Mouse (Mus musculus) right cerebral cortex, postnatal 25 days (tissue): ENCODE results near the gene Aox4.
A peak's percentile ranks its signal among the peaks of the same experiment; 100 is the strongest.

Source experiments
- DNase-seq: peaks from one replicate; pipeline ENCODE4 v3.0.0; 2022

Gene Aox4

DNA sequence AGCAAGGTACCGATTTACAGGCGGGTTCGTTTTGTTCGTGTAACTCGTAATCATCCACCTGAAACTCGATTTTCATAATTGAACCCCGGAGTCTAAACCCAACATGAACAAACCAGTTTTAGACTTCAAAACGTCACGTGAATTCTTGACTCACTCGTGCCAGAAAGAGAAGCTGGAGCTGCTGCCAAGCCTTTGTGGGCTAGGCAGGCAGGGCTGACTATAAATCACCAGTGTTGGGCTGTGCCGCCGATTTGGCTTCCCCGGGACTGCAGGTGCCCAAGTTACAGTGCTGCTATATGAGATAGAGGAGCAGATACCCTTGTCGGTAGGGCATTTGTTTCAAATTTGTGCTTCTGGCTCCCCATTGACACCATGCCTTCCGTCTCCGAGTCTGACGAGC lies at the start of gene Aox4:
Gene Aox4, plus strand, starts transcription at position 195 of the 400 bp plus-strand sequence.
- peak; percentile 71 for DNase-seq

DNA sequence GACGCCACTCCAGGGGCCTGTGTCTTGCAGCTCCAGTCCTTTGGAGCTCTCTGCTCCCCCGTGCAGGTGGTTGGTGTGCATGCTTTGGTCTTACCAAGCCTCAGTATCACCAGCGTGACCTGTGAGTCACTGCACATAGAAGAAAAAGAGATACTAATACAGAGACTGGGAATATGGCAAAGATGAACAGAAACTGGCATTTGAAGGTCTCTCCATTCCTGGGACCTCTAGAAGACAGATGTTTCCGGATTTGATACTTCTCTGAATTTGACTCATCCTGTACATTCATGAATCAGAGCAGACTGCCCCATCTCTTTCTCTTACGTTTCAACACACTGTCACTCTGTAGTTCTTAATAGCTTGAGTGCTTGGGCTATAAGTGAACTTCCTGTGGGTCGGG lies 40.3 kb upstream of the Aox4 start:
- DNase-seq = no peak

DNA sequence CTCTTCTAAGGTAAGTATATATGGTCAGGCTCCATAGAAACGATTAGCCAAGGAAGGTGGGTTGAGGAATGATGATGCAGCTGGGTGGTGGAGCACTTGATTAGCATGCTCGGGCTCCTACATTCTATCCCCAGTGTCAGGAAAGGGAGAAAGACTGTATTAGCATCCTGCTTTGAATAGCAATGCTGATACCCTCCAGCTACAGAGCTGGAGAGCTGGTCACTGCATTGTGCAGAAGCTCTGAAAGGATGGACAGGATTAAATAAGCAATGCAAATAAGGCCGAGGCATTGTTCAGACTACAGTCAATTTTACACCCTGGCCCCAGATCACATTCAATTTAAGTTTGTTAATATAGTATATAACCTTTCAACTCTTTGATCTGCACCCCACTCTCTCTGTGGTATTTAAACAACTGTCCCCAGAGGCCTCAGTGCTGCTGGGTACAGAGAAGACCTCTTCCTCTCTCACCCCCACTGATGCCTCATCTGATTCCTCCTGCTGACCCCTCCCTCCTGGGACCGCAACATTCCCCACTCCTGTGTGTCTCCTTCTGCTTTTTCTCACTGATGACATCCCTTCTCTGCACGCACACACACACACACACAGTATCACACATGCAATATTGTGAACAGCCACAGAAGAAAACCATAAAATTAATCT lies 21.6 kb upstream of the Aox4 start:
- DNase-seq = no peak

DNA sequence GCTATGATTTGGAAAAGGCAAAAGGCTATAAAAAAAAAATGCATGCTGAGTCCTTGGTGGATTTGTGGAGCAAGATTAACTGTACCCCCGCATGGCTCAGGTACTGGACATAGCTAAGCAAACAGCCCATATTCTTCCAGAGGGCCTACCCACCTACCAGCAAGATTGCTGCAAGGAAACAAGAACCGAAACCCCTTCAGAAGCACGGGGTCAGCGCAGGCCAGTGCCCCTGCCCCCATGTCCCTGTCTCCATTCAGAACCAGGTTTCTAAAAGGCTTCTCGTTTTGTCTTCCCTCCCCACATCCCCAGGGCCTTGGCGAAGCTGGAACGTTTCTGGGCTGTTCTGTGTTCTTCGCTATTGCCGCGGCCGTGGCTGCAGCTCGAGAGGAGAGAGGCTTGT lies 15.9 kb upstream of the Aox4 start:
- DNase-seq = no peak

DNA sequence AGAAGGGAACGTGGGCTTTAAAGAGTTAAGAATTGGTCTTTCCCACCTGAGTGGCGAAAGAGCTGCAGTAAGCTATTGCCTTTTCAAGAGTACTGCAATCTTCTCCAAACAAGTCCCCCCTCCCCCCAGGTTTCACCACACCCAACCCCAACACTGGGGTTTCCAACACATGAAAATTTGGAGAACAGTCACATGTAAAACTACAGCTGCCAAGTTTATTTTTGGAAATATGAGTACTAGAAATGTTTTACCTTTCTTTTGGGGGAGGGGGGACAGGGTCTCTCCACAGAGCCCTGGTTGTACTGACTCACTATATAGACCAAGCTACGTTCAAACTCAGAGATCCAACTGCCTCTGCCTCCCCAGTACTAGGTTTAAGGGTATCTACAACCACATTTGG lies 15.2 kb upstream of the Aox4 start:
- no peak for DNase-seq

DNA sequence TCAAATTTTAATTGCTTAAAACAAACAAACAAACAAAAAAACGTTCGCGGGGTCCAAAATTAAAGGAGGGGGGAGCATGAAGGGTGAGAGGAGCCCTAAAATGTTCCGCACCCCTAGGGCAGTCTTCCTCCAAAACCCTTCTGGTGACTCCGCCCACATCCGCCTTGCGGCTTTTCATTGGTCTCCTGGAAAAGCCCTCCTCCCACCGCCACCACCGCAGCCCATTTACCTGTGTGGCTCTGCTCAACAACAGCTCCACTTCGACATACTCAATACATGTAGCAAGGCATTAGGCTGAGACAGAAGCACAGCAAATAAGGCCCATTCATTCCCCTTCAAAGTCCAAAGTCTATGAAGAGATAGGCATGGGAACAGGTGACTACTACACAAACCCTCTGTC lies 14.7 kb upstream of the Aox4 start:
- no peak for DNase-seq

DNA sequence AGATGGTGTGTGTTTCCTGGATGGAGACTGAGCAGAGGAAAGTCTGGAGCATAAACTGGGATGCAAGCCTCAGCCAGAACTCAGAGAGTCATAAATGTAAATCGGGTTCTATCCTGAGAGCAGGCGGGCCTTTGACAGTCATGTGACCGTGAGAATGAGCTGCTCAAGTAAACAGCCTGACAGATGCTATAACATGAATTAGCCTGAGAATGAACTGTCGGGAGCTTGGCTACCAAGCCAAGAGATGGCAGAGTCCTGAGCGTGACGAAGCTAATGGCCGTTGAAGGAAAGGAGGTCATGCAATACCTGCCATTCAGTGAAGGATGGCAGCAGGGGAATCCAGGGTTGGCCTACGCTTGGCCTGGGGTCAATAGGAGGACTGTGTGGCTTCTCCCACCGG lies 13.2 kb upstream of the Aox4 start:
- DNase-seq = no peak

DNA sequence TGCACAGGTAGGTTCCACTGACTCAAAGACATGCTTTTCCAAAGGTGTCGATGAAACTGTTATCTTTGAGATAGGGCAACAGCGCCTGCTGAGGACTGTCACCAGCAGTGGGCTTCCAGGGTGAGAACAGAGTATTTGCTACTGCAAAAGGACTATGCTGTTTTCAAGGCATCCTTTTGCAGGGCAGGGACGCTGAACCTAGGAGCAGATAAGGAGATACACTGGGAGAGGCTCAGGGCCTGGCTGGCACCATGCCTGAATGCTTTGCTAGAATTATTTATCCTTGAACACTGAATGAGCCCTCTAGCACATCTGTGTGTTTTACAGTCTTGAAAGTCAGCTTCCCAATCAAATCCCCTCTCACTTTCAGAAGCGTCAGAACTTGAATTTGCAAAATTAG lies 11.8 kb upstream of the Aox4 start:
- no peak for DNase-seq

DNA sequence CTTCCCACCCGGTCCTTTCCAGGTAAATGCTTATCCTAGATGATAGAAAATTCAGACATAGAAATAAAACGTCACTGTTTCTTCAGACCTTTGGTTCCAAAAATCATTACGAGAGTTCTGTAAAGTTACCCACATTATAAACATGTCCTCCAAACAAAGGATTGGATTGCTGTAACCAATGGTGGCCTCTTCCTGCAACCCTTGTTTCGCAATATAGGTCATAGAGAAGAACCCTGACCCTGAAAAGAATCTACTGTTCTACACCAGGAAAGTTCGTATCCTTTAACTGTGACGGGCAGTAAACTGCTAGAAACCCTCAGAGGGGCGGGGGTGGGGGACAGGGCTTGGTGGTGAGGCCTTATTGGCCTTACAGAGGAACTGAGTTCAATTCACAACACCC lies 2.6 kb downstream of the Aox4 start:
- no peak for DNase-seq

DNA sequence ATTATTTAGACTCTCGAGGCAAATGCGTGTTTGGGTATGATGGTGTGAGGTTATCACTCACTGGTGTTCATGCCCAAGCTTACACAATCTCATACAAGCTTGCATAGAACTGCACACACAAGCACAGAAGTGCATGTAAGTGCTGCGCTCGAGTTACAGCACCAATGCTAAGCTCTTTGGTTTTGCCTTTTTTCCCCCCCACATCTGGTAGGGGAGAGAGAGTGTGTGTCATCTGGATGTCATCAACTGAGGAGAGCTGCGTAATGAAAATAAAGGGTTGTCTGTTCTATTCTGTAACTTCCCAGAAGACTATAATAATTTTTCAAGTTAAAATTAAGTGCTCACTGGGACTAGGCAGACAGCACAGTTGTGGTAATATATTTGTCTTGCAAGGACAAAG lies 3.6 kb downstream of the Aox4 start:
- DNase-seq = no peak

DNA sequence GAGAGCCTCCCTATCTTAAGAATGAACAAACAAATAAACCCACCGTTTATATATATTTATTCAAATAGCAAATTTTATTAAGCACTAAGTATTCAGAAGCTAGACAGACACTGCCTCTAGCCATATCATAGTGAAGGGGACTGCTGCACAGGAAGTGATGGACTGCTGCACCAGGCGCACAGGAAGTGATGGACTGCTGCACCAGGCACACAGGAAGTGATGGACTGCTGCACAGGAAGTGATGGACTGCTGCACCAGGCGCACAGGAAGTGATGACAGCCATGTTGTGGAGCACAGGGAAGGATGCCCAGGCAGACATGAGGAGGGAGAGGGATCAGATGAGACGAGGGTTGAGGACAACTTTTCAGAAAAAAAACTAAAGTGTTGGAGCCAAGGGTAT lies 5.2 kb downstream of the Aox4 start:
- DNase-seq = no peak

DNA sequence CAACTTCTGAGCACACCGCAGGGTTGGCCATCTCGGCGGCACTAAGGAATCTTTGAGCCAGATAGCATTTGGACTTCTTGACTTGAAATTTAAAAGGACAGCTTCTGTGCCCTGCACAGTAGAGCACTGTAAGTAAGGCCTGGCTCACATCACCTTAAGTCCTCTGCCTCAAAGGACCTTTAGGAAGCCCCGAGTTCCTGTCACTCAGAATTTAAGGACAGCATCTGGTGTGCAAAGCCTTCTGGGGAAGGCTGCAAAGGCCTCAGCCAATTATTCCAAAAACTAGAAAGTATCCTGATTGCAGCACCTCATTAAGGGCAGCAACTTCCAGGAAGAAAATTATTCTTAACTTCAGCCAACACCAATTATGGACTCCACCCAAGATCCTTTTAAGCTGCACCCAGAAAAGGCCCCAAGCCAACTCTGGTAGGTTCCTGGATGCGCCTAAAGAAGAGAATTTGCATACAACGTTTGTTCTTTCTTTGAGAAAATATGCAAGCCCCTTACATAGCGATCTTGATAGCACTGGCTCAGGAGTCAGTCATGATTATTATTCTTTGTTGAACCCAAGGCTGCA lies 5.8 kb downstream of the Aox4 start:
- no peak for DNase-seq

DNA sequence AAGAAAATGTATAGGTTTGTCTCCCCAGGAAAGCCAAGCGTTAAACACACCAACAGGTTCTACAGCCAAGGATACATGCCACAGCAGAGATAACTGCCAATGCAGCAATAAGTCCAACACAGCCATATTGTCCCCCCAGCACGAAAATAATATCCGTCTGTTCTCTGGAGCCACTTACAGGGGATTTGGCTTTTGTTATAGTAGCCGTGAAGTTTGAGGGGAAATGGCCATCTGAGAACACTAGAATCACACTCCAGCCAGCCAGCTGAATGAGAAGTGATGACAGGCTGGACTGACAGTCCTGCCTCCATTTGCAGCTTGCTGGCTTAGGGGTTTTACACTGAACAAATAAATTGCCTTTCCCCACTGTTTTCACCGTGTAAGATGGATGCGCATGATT lies 10.9 kb downstream of the Aox4 start:
- DNase-seq = no peak

DNA sequence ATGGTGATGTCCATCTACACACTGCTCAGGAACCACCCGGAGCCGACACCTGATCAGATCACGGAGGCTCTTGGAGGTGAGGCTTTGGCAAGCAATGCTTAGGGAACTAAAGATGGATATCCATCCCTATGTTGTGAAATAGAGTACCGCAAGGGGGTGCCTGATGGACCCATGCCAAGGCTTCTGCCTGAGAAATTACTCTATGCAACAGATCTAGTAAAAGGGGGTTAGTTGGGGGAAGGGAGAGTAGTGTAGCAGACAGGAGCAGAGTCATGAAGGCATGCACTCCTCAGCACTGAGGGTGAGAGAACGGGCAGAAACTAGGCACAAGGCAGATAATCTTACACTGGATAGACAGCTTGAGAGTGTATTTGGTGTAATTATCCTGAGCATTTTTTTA lies 11.7 kb downstream of the Aox4 start:
- no peak for DNase-seq

DNA sequence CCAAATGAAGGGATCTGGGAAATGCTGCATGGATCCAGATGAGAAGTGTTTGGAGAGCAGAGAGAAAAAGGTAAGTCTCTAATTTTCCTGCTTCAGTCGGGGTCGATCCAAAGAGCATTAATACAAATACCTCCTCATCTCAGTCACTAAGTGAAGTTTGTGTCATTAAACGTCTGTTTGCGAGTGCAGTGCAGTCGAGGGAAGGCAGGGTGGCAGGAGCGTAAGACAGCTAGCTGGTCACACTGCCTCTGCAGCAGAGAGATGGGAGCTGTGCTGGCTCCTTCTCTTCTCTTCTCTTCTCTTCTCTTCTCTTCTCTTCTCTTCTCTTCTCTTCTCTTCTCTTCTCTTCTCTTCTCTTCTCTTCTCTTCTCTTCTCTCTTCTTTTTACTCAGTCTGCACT lies 17.9 kb downstream of the Aox4 start:
- no peak for DNase-seq

DNA sequence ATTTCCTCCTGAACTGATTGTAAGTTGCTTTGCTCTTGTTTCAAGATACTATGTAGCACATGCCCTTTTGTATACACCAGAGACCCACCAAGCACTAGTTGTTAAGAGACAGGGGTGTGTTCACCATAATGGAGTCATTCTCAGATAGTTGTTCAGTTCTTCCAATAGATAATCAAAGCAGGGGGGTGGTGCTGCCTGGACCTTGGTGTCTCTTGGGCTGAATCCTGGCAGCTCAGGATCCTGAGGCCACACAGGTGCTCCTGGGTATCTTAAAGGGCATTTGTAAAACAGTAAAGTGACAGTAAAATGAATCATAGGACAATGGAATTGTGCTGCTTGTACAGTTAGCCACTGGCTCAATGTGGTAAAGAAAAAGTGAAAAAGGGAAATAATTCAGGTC lies 18.7 kb downstream of the Aox4 start:
- no peak for DNase-seq

DNA sequence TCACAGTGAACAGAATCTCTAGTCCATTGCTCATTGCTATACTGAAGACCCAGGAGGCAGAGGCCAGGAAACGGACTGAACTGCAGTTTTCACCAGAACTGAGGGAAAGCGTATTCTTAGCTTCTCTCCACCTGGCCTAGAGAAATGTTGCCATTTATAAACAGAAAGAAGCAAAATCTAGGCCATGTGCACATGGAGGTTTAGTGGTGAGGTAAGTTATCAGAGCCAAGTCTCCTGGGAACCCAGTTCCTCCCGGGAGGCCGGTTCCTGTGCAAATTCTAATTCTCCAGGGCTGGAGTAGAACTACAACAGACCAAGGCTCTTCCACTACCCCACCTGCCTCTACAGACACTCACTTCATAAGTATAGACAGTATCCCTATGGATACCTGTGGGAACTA lies 19.6 kb downstream of the Aox4 start:
- no peak for DNase-seq

DNA sequence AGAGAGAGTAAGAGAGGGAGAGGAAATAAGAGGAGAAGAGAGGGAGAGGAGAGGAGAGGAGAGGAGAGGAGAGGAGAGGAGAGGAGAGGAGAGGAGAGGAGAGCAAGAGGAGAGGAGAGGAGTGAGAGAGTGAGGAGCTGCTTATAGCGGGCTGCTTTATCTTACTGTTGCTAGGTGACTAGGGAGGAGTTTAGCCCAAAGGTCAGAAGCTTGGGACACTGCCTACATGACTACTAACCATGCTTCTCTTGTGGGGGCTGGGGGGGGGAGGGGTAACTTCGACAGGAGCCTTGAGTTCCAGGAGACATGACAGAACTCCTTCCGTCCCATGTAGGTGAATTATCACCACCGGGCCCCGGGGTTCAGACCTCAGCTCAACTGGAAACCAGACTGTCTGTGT lies 20.3 kb downstream of the Aox4 start:
- no peak for DNase-seq

DNA sequence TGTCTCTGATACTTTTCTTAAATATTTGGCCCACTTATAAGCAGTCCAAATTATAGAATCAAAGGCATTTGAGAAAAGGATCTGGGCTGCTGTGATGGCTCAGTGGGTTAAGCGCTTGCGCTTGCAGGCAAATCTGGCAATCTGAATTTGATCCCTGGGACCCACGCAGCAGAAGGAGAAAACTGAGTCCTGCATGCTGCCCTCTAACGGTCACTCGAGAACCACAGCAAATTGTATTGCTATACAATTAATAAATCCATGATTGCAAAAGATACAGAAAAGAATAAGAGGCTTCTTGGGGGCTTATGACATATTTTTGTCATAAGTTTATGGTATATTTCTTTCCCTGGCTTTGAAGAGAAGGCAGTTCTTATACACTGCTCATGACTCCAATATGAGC lies 25.2 kb downstream of the Aox4 start:
- DNase-seq = no peak

DNA sequence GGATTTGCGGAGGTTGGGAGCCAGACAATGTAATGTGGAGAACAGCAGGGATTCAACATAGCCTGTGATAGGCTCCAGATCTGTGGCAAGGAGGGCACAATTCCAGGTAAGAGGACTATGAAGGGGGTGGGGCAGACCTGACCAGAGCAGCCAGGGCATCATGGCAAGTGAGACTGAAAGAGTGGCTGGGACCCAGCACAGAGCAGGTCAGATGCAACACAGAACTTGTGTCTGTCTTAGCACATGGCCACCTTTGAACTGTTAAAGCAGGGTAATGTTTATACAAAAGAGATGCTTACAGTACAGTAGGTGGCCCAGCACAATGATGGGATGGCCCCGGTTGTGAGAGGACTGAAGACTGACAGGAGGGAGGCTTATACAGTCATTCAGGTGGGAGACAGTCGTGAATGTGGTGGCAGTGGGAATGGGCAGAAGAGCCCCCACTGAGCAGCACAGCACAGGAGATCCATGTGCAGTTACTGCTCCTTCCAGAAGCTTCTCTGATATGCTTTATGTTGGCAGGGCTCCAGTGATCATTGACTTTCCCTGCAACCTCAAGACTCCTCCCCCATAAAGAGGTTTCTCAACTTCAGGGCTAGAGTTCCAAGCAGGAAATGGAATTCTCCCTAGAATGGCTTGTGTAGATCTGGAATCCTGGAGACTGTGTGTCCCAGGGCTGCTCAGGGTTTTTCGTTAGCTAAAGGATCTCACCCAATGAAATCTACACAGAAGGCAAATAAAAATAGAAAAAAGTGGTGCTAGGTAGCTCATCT lies 27.5 kb downstream of the Aox4 start:
- DNase-seq = no peak

DNA sequence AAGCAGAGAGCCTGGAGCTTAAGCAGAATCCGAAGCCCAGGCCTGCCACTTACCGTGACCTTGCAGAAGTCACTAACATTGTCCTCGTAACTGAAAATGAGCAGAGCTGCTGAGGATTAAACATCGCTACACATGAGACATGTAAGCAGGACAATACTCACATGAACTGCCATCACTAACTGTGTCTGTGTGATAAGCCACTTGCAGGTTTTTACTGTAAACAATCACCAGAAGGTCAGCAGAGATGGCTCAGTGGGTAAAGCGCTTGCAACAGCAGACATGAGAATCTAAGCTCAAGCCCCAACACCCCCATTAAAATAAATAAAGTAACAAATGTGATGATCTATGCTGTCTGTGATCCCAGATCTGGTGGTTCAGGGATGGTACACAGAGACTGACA lies 28.2 kb downstream of the Aox4 start:
- no peak for DNase-seq

DNA sequence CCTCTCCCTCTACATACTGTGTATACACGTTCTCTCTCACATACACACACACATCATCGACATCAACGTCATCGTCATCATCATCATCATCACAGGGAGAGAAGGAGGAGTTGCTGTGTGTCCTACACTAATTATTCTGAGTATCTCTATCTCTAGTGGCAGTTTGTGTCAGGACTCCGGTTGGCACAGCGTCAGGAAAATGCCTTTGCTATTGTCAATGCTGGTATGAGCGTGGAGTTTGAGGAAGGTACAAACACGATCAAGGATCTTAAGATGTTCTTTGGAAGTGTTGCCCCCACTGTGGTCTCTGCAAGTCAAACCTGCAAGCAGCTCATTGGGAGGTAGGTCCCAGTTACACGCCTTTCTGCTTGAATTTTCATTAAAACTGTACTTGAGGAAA lies 28.8 kb downstream of the Aox4 start:
- DNase-seq = no peak

DNA sequence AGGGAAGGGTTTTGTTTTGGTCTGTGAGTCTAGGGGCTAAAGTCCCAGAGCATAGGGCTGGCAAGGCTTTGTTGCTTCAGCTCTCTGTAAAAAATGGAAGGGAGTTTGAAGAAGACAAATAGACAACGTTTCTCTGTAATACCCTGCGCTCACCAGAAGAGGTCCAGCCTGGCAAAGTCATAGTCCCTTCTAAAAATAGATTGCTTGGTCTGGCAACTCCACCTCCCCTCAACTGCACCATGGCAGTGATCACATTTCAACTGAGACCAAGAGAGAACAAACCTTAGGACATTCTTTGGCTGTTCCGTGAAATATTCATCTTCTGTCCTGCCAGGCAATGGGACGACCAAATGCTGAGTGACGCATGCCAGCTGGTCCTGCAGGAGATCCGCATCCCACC lies 30.1 kb downstream of the Aox4 start:
- DNase-seq = no peak

DNA sequence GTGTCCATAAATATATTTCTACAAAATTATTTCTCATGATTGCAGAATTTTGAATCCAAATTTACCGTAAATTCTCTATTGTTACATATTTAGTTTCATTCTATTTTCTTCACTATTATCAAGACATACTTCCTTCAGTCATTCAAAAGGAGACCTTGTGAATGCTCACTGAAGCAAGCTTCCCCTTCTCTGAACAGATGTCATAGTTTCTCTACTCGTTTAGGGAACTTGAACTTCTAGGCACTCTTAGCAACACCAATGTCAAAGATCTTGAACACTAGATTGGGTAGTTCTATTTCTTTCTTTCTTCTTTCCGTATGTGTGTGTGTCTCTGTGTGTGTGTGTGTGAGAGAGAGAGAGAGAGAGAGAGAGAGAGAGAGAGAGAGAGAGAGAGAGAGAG lies 34.3 kb downstream of the Aox4 start:
- DNase-seq = no peak

DNA sequence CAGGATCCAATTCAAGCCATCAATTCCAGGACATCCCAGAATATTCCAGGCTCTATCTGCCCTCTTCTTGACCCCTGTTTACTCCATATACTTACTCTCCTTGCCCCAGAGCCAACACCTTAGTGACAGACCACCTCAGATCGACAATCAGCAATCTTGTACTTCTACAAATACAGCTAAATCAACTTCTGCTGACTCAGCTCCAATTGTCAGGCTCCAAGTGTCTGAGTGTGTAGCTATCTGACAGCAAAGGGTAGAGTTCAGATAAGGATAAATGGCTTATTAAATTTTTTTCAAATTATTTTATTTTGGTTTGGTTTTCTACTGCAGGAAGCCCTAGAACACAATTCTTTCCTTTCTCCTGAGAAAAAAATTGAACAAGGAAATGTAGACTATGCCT lies 38.3 kb downstream of the Aox4 start:
- no peak for DNase-seq
